Mouse (Mus musculus): ENCODE measurements around the gene Tubb4b. TPM values are rescaled to one million over a fixed set of nuclear protein-coding genes. Genes with fewer than 3 reads are reported as not detected.
A peak's percentile ranks its signal among the peaks of the same experiment; 100 is the strongest.
"Not testable (repeated sequence)": the region's sequence is repeated elsewhere in the genome, so short reads cannot be mapped to it uniquely, and the experiment has no call there.

Tubb4b gene
- 100 to 1,000 TPM; 358 to 360 TPM for total RNA-seq (2021)
- long read RNA-seq, experiment 1, transcript Tubb4b-201 (4 exons, 1,598 nt): major isoform, 323 of 393 reads
- long read RNA-seq, experiment 1, partial matches to known transcripts: 23 of 393 reads
- long read RNA-seq, experiment 1, other reads (novel, unspliced or antisense): 44 of 393 reads
- long read RNA-seq, experiment 2, transcript Tubb4b-201 (4 exons, 1,598 nt): major isoform, 279 of 367 reads
- long read RNA-seq, experiment 2, partial matches to known transcripts: 82 of 367 reads
- long read RNA-seq, experiment 2, other reads (novel, unspliced or antisense): 5 of 367 reads

GRCm38 (mm10) chr2:25224492-25224765 lies at the start of gene Tubb4b:
Tubb4b (minus strand) TSS chr2:25224702.
- no peak for DNase-seq (ENCODE audit: low spot score in 2 of 2)

- DNase-seq (ENCODE audit: low spot score in 2 of 2): no peak
Measured at GRCm38 (mm10) chr2:25273010-25273409, 48.5 kb upstream of the Tubb4b start.

- no peak for DNase-seq (ENCODE audit: low spot score in 2 of 2)
Measured at GRCm38 (mm10) chr2:25272515-25272914, 48.0 kb upstream of the Tubb4b start.

DNA sequence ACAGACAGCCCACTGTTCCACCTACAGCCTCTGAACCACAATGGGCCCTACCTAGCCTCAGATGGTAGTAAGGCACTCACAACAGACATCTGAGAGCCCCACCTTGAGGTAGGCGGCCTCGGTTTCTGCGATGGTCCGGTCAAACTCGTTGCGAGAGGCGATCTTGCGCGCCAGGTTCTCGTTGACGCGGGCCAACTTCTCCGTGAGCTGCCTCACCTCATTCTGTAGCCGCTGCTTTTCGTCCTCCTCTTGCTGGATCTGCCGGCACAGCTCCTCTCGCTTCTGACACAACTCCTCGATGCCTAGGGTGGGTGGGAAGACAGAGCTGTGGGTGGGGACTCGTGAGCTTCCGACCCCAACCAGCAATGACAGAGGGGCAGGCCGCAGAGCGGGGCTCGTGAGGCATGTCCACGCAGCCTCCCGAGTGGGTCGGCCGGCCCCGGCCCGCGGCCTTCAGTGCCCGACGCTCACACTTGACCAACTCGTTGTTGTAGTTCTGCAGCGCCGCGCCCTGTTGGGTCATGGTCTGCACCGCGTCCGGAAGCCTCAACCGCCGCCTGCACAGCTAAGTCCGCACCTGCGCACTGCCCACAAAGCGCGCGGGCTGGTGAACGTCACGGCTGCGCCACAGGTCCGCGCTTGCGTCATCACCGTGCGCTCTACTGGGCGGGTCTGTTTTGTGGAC lies 47.5 kb upstream of the Tubb4b start, which contains the start of the genes Ssna1 and Anapc2:
Gene Ssna1, minus strand, starts transcription at position 612 of the 685 bp plus-strand sequence.
Gene Anapc2, plus strand, starts transcription at position 652 of the 685 bp plus-strand sequence.
- peak; percentile 98 to 99 for DNase-seq (ENCODE audit: low spot score in 2 of 2)

GRCm38 (mm10) chr2:25267746-25268309 lies 43.3 kb upstream of the Tubb4b start:
- DNase-seq (ENCODE audit: low spot score in 2 of 2): no peak

- no peak for DNase-seq (ENCODE audit: low spot score in 2 of 2)
Measured at GRCm38 (mm10) chr2:25267241-25267640, 42.7 kb upstream of the Tubb4b start.

DNA sequence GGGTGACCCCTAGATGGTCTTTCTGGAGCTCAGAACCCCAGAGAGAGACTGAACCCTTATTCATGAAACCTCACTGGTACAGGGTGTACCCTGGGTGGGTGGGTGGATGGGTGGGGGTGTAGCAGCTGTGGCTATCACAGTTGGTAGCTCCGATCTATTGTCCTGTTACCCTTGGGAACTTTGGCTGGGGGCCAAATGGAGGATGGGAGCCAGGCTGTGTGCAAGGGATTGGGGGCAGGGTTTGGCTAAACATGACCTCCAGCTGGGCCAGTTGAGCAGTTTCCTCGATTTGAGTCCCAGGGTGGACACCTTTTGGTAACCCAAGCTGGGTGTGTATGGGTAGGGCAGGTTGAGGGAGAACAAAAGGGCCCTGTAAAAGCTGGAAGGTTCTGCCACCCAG lies 42.2 kb upstream of the Tubb4b start:
- peak in 1 of 2 experiments; percentile 35 for DNase-seq (ENCODE audit: low spot score in 2 of 2)

DNA sequence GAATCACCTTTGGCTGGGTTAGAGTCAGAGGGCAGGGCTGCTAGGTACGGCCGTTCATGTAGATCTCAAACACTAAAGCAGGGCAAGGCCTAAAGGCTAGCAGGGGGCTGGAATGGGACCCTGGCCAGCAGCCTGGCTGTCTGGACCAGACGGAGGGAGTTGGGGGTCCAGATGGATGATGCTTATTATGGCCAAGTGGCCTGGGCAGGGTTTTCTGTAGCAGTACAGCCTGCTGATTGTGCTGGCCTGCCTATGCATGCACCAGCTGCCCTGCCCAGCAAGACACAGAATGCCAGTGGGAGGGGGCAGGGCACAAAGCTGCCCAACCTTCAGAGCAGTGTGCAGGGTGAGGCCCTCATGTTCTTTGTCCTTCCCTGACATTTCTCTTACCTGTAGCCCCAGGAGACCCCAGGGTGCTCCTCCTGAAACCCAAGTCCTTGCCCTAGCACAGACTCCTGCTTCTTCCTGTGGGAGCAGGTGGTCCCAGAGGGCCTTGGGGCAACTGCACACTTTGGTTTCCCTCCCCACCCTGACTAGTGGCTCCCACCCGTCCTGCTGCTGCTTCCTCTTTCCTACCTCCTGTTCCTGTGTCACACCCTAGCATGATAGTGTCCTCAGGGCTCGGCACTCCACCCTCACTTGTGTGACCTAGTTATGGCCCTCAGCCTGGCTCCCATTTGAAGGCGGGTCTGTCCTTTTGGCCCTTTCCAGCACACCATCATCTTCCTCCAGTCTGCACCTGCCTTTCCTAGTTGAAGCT lies 41.6 kb upstream of the Tubb4b start:
- no peak for DNase-seq (ENCODE audit: low spot score in 2 of 2)

- DNase-seq (ENCODE audit: low spot score in 2 of 2): no peak
Measured at GRCm38 (mm10) chr2:25264851-25265250, 40.3 kb upstream of the Tubb4b start.

- no peak for DNase-seq (ENCODE audit: low spot score in 2 of 2)
Measured at GRCm38 (mm10) chr2:25264286-25264660, 39.8 kb upstream of the Tubb4b start.

- no peak for DNase-seq (ENCODE audit: low spot score in 2 of 2)
Measured at GRCm38 (mm10) chr2:25263623-25264285, 39.3 kb upstream of the Tubb4b start.

DNA sequence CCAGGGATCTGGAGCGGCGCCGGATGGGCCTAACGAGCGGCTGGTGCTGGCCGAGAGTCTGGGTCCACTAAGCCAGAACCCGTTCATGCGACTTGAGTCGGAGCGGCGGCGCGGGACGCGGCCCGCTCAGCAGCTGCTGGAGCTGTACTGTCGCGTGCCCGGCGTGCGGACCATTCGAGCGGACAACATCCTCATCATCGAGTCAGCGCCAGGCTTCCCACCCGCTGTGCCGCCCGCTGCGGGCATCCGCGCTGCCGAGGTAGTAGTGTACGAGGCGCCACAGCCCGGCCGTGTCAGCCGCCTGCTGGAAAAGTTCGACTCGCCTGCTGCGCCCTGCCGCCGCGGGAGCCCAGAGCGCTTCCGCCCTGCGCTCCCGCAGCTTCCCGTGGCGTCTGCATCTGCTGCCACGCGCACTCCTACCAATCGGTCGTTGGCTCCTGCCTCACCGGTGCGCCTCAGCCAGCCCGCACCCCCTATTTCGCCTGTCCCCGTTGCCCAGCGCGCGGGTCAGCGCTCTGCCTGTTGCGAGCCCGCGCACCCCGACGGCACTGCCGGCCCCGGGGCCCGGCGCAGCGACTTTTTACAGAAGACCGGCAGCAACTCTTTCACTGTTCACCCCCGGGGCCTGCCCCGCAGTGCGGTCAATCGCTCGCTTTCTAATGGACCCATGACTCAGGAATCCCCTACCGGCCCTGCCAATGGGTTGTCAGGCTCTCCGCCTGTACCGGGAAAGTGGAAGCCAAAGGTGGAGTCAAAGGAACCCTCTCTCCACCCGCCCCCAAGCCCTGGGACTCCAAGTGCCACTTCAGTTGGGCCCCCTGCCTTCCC lies 38.5 kb upstream of the Tubb4b start:
- DNase-seq (ENCODE audit: low spot score in 2 of 2): no peak

DNA sequence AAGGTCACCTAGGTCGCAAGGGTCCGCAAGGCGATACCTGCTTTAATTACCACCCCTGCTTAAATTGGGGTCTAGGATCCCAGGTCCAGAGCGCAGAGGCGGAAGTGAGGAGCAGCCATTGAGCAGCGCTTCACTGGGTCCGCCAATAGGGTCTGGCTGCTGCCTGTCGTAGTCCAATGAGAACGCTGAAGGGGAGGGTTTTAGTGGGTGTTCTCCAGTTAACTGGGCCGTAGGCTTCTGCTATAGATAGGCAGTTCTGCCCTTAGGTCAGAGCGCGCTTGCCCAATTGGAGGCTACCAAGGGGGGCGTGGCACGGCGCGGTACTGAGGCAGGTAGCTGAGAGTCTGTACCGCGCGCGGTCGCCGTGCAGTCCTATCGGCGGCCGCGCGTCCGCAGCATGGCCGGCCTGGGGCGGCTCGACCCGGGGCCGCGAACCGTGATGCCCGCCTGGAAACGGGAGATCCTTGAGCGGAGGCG lies 37.8 kb upstream of the Tubb4b start, which contains the start of gene Tprn:
Gene Tprn, plus strand, starts transcription at position 328 of the 477 bp plus-strand sequence.
- peak; percentile 91 to 93 for DNase-seq (ENCODE audit: low spot score in 2 of 2)

DNA sequence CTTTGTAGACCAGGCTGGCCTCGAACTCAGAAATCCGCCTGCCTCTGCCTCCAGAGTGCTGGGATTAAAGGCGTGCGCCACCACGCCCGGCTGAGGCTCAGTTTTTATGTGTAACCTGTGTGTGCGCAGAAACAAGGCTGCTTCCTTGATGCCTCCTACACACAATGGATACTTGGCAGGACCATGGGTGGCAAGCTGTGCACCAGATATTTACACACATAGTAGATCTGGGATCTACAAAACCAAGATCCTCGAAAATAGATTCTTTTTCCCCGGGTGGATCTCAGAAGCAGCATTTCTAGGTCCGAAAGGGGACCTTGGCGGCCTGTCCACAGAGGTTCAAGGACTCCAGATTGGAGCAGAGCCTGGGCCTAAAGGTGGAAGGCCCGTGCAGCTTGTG lies 37.4 kb upstream of the Tubb4b start:
- DNase-seq (ENCODE audit: low spot score in 2 of 2): no peak

DNA sequence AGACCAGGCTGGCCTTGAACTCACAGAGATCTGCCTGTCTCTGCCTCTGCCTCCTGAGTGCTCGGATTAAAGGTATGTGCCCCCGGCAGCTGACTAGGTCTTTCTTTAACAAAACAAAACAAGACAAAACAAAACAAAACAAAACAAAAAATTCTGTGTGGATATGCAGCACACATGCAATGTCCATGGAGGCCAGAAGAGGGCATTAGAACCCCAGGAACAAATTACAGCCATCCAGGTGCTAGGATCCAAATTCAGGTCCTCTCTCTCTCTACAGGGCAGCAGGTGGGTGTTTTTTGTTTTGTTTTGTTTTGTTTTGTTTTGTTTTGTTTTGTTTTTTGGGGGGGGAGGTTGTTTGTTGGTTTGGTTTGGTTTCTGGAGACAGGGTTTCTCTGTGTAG lies 34.4 kb upstream of the Tubb4b start:
- DNase-seq (ENCODE audit: low spot score in 2 of 2): no peak

GRCm38 (mm10) chr2:25257250-25257649 lies 32.7 kb upstream of the Tubb4b start:
- DNase-seq (ENCODE audit: low spot score in 2 of 2): not testable (repeated sequence)

GRCm38 (mm10) chr2:25256443-25257109 lies 32.1 kb upstream of the Tubb4b start:
- not testable (repeated sequence) for DNase-seq (ENCODE audit: low spot score in 2 of 2)

GRCm38 (mm10) chr2:25255284-25255779 lies 30.8 kb upstream of the Tubb4b start, which contains the start of gene Tmem203:
Tmem203 (plus strand) TSS chr2:25255439.
- DNase-seq (ENCODE audit: low spot score in 2 of 2): peak; percentile 89

DNA sequence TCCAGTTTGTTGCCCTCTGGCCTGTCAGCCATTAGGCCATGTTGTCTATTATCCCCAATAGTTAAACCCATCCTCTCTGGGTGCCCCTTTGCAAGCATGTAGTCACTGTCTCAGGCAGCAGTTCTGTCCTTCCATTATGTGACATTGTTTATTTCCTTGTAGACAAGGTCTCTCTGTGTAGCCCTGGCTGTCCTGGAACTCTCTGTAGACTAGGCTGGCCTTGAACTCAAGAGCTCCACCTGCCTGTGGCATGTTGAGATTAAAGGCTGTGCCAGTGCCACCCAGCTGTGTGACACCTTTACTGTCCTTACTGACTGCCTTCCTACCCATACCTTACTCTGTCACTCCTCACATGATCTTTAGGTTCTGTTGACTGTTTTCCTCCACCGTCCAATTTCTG lies 27.8 kb upstream of the Tubb4b start:
- no peak for DNase-seq (ENCODE audit: low spot score in 2 of 2)
